Mouse (Mus musculus) brown adipose tissue, adult 24 weeks (tissue): ENCODE data around the gene B020031M17Rik. TPM values are rescaled to one million over a fixed set of nuclear protein-coding genes. Genes with fewer than 3 reads are reported as not detected.
"Not testable (repeated sequence)": the region's sequence is repeated elsewhere in the genome, so short reads cannot be mapped to it uniquely, and the experiment has no call there.

ENCODE experiments used
- H3K27ac ChIP-seq: fragments of 200-500 bp; replicated peaks from 2 replicates; pipeline ENCODE4 v1.5.1; 2012; ENCODE audit warnings: low read depth, mild to moderate bottlenecking, low read length
- H3K4me1 ChIP-seq: fragments of 200-500 bp; 2 replicates; pipeline ENCODE4 v1.6.1; 2012; ENCODE audit warnings: low read length, mixed read lengths; ENCODE audit not compliant: control insufficient read depth, insufficient read depth, insufficient read length
- H3K4me3 ChIP-seq: fragments of 200-500 bp; 2 replicates; pipeline ENCODE4 v1.5.1; 2012; ENCODE audit warnings: low read depth, mild to moderate bottlenecking, low read length, moderate library complexity; ENCODE audit not compliant: insufficient read depth
- polyA plus RNA-seq: library from polyadenylated mRNA; stranded (reverse); fragments of >200 nt; gene quantifications from 2 replicates; pipeline ENCODE4 v1.2.4, GENCODE M21; 2012; ENCODE audit not compliant: missing spikeins, insufficient read depth, insufficient read length

The B020031M17Rik gene
- not detected in 2 replicates for polyA plus RNA-seq

- not testable (repeated sequence) for H3K27ac ChIP-seq, H3K4me3 ChIP-seq, H3K4me1 ChIP-seq
Observed at GRCm38 (mm10) chr13:119950706-119951105, at the start of gene B020031M17Rik. B020031M17Rik (minus strand) TSS chr13:119950806.

- H3K4me1 ChIP-seq, H3K4me3 ChIP-seq, H3K27ac ChIP-seq: not testable (repeated sequence)
Observed at GRCm38 (mm10) chr13:119999215-119999614, 48.6 kb upstream of the B020031M17Rik start.

DNA sequence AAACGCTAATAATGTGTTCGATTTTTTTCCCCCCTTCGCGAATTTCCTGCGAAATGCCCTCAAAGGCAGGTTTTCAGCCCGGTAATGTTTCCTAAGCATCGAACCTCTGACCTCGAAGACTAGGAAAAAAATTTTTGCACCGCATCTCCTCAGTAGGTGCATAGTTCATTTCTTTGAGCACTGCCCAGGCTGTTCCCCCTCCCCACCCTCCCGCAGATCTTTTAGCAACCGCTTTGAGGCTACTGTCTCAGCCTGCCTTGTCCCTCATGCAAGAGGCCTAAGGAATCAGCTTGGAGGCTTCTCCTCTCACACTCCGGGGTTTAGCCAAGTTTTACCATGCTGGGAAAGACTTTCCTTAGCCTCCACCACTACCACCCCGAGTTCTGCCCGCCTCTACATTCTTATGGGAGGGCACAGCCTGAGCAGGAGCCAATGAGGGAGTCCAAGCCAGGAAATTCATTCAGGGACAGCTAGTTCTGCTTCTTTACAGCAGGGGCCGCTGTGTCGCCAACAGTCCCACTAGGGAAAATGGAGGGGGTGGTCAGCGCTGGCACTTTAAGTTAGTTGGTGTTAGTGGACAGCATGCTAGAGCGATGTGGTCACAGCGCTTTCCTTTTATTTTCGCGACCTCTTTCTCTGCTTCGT is 48.0 kb upstream of the B020031M17Rik start:
- not testable (repeated sequence) for H3K27ac ChIP-seq, H3K4me1 ChIP-seq, H3K4me3 ChIP-seq

- not testable (repeated sequence) for H3K4me3 ChIP-seq, H3K27ac ChIP-seq, H3K4me1 ChIP-seq
Observed at GRCm38 (mm10) chr13:119991917-119992496, 41.4 kb upstream of the B020031M17Rik start.

- not testable (repeated sequence) for H3K4me3 ChIP-seq, H3K4me1 ChIP-seq, H3K27ac ChIP-seq
Observed at GRCm38 (mm10) chr13:119991264-119991663, 40.7 kb upstream of the B020031M17Rik start.

DNA sequence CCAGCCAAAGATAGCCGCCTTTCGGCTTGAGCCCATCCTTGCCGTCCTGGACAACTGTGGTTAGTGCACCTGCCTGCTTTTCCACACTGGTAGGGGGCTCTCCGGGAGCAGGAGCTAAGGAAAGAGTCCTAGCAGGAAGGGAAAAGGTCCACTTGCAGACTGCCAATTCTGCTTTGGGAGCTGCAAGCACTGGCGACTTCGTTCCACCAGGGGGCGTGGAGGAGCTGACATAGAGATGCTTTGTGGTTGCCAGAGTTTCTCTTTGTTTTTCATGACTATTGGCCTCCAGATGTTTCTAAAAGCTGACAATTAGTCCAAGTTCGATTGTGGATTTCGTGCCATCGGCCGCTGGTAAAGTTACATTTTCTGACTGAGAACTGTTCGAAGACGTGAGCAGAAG is 18.6 kb upstream of the B020031M17Rik start:
- not testable (repeated sequence) for H3K4me3 ChIP-seq, H3K4me1 ChIP-seq, H3K27ac ChIP-seq

GRCm38 (mm10) chr13:119968193-119968592 is 17.6 kb upstream of the B020031M17Rik start:
- H3K4me1 ChIP-seq, H3K27ac ChIP-seq, H3K4me3 ChIP-seq: not testable (repeated sequence)

DNA sequence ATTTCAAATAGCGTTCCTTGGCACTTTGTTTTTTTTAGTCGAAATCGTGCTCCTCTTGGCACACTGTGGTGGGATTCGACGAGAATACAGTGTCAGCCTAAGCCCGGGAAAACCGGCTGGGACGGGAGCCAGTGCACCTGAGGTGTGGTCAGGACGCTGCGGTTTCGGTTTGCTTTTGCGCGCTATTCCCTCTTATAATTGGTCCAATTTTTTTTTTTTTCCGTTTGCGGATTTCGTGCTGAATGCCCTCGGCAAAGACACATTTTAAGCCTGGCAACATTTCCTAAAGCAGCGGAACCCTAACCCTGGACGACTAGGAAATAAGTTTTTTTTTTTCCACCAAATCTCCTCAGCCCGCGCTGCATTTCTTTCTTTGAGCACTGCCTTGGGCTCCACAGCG is 15.4 kb upstream of the B020031M17Rik start:
- peak overlapping the region; percentile 38 for H3K4me3 ChIP-seq
- H3K4me1 ChIP-seq, H3K27ac ChIP-seq: not testable (repeated sequence)

GRCm38 (mm10) chr13:119965302-119965952 is 14.8 kb upstream of the B020031M17Rik start:
- H3K4me1 ChIP-seq, H3K27ac ChIP-seq: not testable (repeated sequence)
- H3K4me3 ChIP-seq, result peak overlapping the region; percentile 38; the same call in 1 of the 2 replicates

DNA sequence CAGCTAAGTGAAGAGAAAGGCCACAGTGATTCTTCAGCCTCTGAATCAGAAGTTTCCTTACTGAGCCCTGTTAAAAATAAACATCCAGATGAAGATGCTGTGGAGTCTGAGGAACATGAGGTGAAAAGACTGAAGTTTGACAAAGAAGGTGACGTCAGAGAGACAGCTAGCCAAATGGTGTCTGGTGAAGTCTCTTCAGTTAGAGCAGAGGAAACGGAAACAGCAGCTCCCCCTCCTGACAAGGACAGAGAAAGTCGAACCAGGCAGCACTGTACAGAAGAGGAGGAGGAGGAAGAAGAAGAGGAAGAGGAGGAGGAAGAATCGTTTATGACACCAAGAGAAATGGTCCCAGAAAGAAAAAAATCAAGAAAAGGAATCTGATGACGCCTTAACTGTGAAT is 12.2 kb upstream of the B020031M17Rik start:
- H3K4me1 ChIP-seq, H3K27ac ChIP-seq, H3K4me3 ChIP-seq: not testable (repeated sequence)

DNA sequence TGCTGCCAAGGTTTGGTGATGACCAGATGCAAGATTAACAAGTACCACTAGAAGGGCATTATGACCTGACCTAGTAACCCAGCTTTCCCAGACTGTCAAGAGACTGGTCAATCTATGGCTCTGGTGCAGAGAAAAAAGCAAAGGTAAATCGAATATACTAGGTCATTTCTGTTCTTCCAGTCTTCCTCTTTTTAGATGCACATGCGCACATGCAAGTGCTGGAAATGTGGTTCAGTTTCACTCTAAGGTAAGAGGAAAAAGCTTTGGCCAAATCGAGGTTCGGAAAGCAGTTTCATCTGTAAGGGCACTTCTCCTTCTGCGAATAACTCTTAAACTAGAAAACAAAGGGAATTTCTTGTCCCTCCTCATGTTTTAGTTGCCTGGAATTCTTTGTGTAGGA is 5.0 kb upstream of the B020031M17Rik start:
- not testable (repeated sequence) for H3K27ac ChIP-seq, H3K4me3 ChIP-seq, H3K4me1 ChIP-seq

- not testable (repeated sequence) for H3K27ac ChIP-seq, H3K4me3 ChIP-seq
Observed at GRCm38 (mm10) chr13:119955089-119955488, 4.5 kb upstream of the B020031M17Rik start.

DNA sequence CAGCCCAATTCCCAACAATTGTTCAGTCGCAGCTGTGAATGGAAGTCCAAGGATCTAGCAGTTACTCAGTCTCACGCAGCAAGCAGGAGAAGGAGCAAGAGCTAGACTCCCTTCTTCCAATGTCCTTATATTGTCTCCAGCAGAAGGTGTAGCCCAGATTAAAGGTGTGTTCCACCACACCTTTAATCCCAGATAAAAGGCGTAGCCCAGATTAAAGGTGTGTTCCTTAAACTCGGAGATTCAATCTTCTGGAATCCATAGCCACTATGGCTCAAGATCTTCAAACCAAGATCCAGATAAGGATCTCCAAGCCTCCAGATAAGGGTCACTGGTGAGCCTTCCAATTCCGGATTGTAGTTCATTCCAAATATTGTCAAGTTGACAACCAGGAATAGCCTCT is 21.4 kb downstream of the B020031M17Rik start, which contains the start of gene Gm21761:
Gene Gm21761 (minus strand): TSS at position 101 of the 400 bp plus-strand sequence.
- not testable (repeated sequence) for H3K27ac ChIP-seq, H3K4me3 ChIP-seq, H3K4me1 ChIP-seq

More at GRCm38 (mm10) chr13:119955089-119955488, 4.5 kb upstream of the B020031M17Rik start:
- not testable (repeated sequence) for H3K4me1 ChIP-seq

DNA sequence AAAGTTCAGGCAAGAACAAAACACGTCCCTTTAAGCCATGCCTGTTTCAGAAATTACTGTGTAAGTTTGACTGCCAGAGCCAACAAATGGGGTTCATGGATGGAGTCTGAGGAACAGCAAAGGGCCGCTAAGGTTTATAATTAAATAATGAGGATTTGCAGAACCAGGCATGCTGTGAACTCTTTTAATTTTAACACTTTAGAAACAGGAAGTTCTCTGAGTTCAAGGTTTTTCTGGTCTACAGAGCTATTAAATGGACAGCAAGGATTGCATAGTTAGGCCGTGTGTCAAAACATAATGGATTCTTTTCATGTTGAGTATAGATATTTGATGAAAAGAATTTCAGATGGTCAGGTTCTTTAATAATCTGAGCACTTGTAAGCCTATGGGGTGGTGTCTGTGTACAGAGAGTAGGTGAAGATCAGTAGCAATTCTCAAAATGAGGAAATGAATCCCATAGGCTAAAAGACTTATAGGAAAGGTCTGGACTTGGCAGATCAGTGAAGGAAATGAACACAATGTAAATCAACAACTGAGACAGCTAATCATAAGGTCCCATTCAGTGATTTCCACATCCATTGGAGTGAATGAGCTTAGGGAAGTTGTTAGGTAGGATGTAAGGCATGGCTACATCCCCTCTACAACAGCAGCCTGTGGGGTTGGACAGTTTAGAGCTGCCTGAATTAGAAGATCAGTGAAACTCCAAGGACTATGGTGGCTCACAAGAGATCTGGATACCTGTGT is 25.8 kb downstream of the B020031M17Rik start:
- not testable (repeated sequence) for H3K27ac ChIP-seq

More for the DNA sequence above, 25.8 kb downstream of the B020031M17Rik start:
- H3K4me3 ChIP-seq, H3K4me1 ChIP-seq: not testable (repeated sequence)
